Mouse (Mus musculus) liver, embryonic 15.5 days (tissue): ENCODE measurements around the gene Nhp2. TPM values are rescaled to one million over a fixed set of nuclear protein-coding genes. Genes with fewer than 3 reads are reported as not detected.

Source experiments
- ATAC-seq: fragments of 200-750 bp; cut with Nextera tagmentation; 2 replicates; pipeline ENCODE4 v1.8.0; 2017; ENCODE audit warnings: moderate number of reproducible peaks, mild to moderate bottlenecking, moderate library complexity; ENCODE audit not compliant: insufficient read depth
- H3K27ac ChIP-seq: fragments of 300-500 bp; sonication (generic); replicated peaks from 2 replicates; pipeline ENCODE4 v1.5.1; 2015; ENCODE audit warnings: mild to moderate bottlenecking, inconsistent platforms
- H3K27me3 ChIP-seq: fragments of 300-500 bp; sonication (generic); 2 replicates; pipeline ENCODE4 v1.6.1; 2015; ENCODE audit warnings: mild to moderate bottlenecking, inconsistent platforms
- H3K36me3 ChIP-seq: fragments of 300-500 bp; sonication (generic); replicated peaks from 2 replicates; pipeline ENCODE4 v1.6.1; 2015; ENCODE audit warnings: moderate library complexity, mild to moderate bottlenecking, inconsistent platforms
- H3K4me1 ChIP-seq: fragments of 300-500 bp; sonication (generic); replicated peaks from 2 replicates; pipeline ENCODE4 v1.6.1; 2015; ENCODE audit warnings: inconsistent platforms
- H3K4me2 ChIP-seq: fragments of 300-500 bp; sonication (generic); 2 replicates; pipeline ENCODE4 v1.6.1; 2015; ENCODE audit warnings: moderate library complexity, mild to moderate bottlenecking, inconsistent platforms
- H3K4me3 ChIP-seq: fragments of 300-500 bp; sonication (generic); replicated peaks from 2 replicates; pipeline ENCODE4 v1.5.1; 2015; ENCODE audit warnings: mild to moderate bottlenecking, inconsistent platforms
- H3K9ac ChIP-seq: fragments of 300-500 bp; sonication (generic); 2 replicates; pipeline ENCODE4 v1.6.1; 2015; ENCODE audit warnings: moderate library complexity, mild to moderate bottlenecking, inconsistent platforms
- H3K9me3 ChIP-seq: fragments of 300-500 bp; sonication (generic); replicated peaks from 2 replicates; pipeline ENCODE4 v1.6.1; 2016; ENCODE audit warnings: inconsistent platforms
- WGBS: fragments of 180-500 bp; shearing (Covaris S2); methylation state at CpG from one replicate; pipeline ENCODE4 v1.1.7; 2015; ENCODE audit warnings: mixed read lengths; ENCODE audit not compliant: insufficient replicate concordance; 5-methylcytosine and 5-hydroxymethylcytosine counted together
- polyA plus RNA-seq: library from polyadenylated mRNA; unstranded; fragments of >200 nt; fragmentation: Nextera tagmentation; extraction: Ambion mirVana; gene quantifications from 2 replicates; pipeline ENCODE4 v1.2.1, GENCODE M21; 2015

Gene Nhp2
- polyA plus RNA-seq, 1 experiment from 2014 or later, result 95.6 TPM

GRCm38 (mm10) chr11:51649111-51649888 is 29.8 kb downstream of the Nhp2 start:
- Histone ChIP-seq H3K4me1 (peaks cover 30% of the 10 kb centered on the region), H3K27ac (no peak overlapping the region), H3K4me3 (peak overlapping the region; percentile 61), H3K9ac (no peak overlapping the region), H3K27me3 (peaks cover 70% of the 10 kb centered on the region), H3K9me3 (no peaks in the 10 kb centered on the region), H3K36me3 (no peaks in the 10 kb centered on the region), H3K4me2 (peak overlapping the region; percentile 76)
- ATAC-seq, result no peak
- WGBS, result 31% methylated on average over 11 of the region's 11 CpGs

- H3K27ac ChIP-seq, result no peak overlapping the region
- peaks cover 30% of the 10 kb centered on the region for H3K4me1 ChIP-seq
- no peak for ATAC-seq
- WGBS, result 2% methylated on average over 7 of the region's 7 CpGs
- H3K9me3 ChIP-seq, result no peaks in the 10 kb centered on the region
- peak overlapping the region; percentile 76 for H3K4me2 ChIP-seq
- peaks cover 70% of the 10 kb centered on the region for H3K27me3 ChIP-seq
- no peaks in the 10 kb centered on the region for H3K36me3 ChIP-seq
- peak overlapping the region; percentile 49; the same call in 1 of the 2 replicates for H3K9ac ChIP-seq
- H3K4me3 ChIP-seq, result peak overlapping the region; percentile 61
These were observed 30.3 kb downstream of the Nhp2 start for GRCm38 (mm10) chr11:51649889-51650199.

- peaks cover 30% of the 10 kb centered on the region for H3K4me1 ChIP-seq
- no peak overlapping the region for H3K27ac ChIP-seq
- peak overlapping the region; percentile 76 for H3K4me2 ChIP-seq
- H3K9me3 ChIP-seq, result no peaks in the 10 kb centered on the region
- peak overlapping the region; percentile 49; the same call in 1 of the 2 replicates for H3K9ac ChIP-seq
- WGBS, result under 1% methylated on average over 30 of the region's 30 CpGs
- ATAC-seq, result peak; percentile 16; the same call in 1 of the 2 replicates
- H3K36me3 ChIP-seq, result no peaks in the 10 kb centered on the region
- H3K4me3 ChIP-seq, result peak overlapping the region; percentile 61
- peaks cover 68% of the 10 kb centered on the region for H3K27me3 ChIP-seq
These were observed 30.7 kb downstream of the Nhp2 start for GRCm38 (mm10) chr11:51650261-51650660.

GRCm38 (mm10) chr11:51650691-51651515 is 31.4 kb downstream of the Nhp2 start, which contains the start of the genes N4bp3 and D930048N14Rik:
Gene N4bp3, minus strand, starts transcription at chr11:51650842.
Gene D930048N14Rik, plus strand, starts transcription at chr11:51650954.
- WGBS, result 2% methylated on average over 70 of the region's 70 CpGs
- no peaks in the 10 kb centered on the region for H3K36me3 ChIP-seq
- peak; percentile 62 for ATAC-seq
- H3K9ac ChIP-seq, result peak within 1 kb of the TSS; percentile 49; the same call in 1 of the 2 replicates
- peaks cover 30% of the 10 kb centered on the region for H3K4me1 ChIP-seq
- peak within 1 kb of the TSS; percentile 76 for H3K4me2 ChIP-seq
- H3K27ac ChIP-seq, result no peak within 1 kb of the TSS
- no peaks in the 10 kb centered on the region for H3K9me3 ChIP-seq
- peak within 1 kb of the TSS; percentile 61 for H3K4me3 ChIP-seq
- peaks cover 63% of the 10 kb centered on the region for H3K27me3 ChIP-seq

- Histone ChIP-seq H3K9me3 (no peaks in the 10 kb centered on the region), H3K9ac (no peak overlapping the region), H3K4me2 (no peak overlapping the region), H3K27me3 (peaks cover 47% of the 10 kb centered on the region), H3K36me3 (no peaks in the 10 kb centered on the region), H3K27ac (no peak overlapping the region), H3K4me1 (peaks cover 25% of the 10 kb centered on the region), H3K4me3 (no peak overlapping the region)
- ATAC-seq, result no peak
- 66% methylated on average over 4 of the region's 4 CpGs for WGBS
These were observed 33.4 kb downstream of the Nhp2 start for GRCm38 (mm10) chr11:51652889-51653418.

- Histone ChIP-seq H3K4me1 (peaks cover 26% of the 10 kb centered on the region), H3K27me3 (peaks cover 39% of the 10 kb centered on the region)
- 61% methylated on average over 6 of the region's 6 CpGs for WGBS
These were observed 34.2 kb downstream of the Nhp2 start for GRCm38 (mm10) chr11:51653736-51654135.

GRCm38 (mm10) chr11:51654891-51655290 is 35.4 kb downstream of the Nhp2 start:
- 73% methylated on average over 3 of the region's 3 CpGs for WGBS
- H3K4me3 ChIP-seq, result no peak overlapping the region
- H3K4me2 ChIP-seq, result no peak overlapping the region
- ATAC-seq, result no peak
- no peaks in the 10 kb centered on the region for H3K9me3 ChIP-seq
- no peak overlapping the region for H3K9ac ChIP-seq
- H3K4me1 ChIP-seq, result peaks cover 23% of the 10 kb centered on the region
- H3K27me3 ChIP-seq, result peaks cover 27% of the 10 kb centered on the region
- no peak overlapping the region for H3K27ac ChIP-seq
- H3K36me3 ChIP-seq, result no peaks in the 10 kb centered on the region

More at GRCm38 (mm10) chr11:51653736-51654135, 34.2 kb downstream of the Nhp2 start:
- Histone ChIP-seq H3K9me3 (no peaks in the 10 kb centered on the region), H3K27ac (no peak overlapping the region), H3K4me2 (no peak overlapping the region), H3K4me3 (no peak overlapping the region), H3K36me3 (no peaks in the 10 kb centered on the region), H3K9ac (no peak overlapping the region)
- ATAC-seq, result no peak

GRCm38 (mm10) chr11:51656798-51657521 is 37.4 kb downstream of the Nhp2 start:
- H3K9ac ChIP-seq, result no peak overlapping the region
- no peak overlapping the region for H3K27ac ChIP-seq
- peaks cover 10% of the 10 kb centered on the region for H3K4me1 ChIP-seq
- ATAC-seq, result no peak
- H3K4me3 ChIP-seq, result no peak overlapping the region
- WGBS, result 75% methylated on average over 10 of the region's 10 CpGs
- no peaks in the 10 kb centered on the region for H3K9me3 ChIP-seq
- no peak overlapping the region for H3K4me2 ChIP-seq
- no peaks in the 10 kb centered on the region for H3K36me3 ChIP-seq
- H3K27me3 ChIP-seq, result peaks cover 7% of the 10 kb centered on the region

GRCm38 (mm10) chr11:51658291-51658690 is 38.8 kb downstream of the Nhp2 start:
- H3K27me3 ChIP-seq, result no peaks in the 10 kb centered on the region
- H3K4me3 ChIP-seq, result no peak overlapping the region
- no peak for ATAC-seq
- H3K4me2 ChIP-seq, result no peak overlapping the region
- no peaks in the 10 kb centered on the region for H3K36me3 ChIP-seq
- H3K27ac ChIP-seq, result no peak overlapping the region
- 39% methylated on average over 7 of the region's 7 CpGs for WGBS
- H3K9ac ChIP-seq, result no peak overlapping the region
- H3K4me1 ChIP-seq, result peaks cover 10% of the 10 kb centered on the region
- no peaks in the 10 kb centered on the region for H3K9me3 ChIP-seq

- Histone ChIP-seq H3K27me3 (no peaks in the 10 kb centered on the region), H3K27ac (no peak overlapping the region), H3K36me3 (no peaks in the 10 kb centered on the region), H3K9me3 (no peaks in the 10 kb centered on the region), H3K4me1 (peaks cover 10% of the 10 kb centered on the region), H3K4me3 (no peak overlapping the region), H3K9ac (no peak overlapping the region), H3K4me2 (no peak overlapping the region)
- 51% methylated on average over 6 of the region's 6 CpGs for WGBS
- peak; percentile 44; the same call in 1 of the 2 replicates for ATAC-seq
These were observed 39.2 kb downstream of the Nhp2 start for GRCm38 (mm10) chr11:51658705-51659104.
